In the genomic region with DNA sequence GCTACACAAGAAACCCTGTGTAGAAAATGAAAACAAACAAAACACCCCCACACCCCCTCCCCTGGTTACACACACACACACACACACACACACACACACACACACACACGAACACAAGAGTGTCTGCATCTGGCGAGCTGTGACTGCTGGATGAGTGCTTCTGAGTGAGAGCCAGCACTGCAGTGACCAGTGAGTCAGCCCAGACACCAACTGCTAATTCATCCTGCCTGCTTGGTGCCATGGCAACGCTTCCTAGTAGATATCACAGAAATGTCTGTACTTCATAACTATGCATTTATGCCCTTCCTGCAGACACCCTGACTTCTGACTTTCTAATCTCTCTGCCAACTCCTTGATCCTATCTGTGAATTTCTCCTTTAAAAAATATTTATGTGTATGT, we compare ENCODE assay signal across 11 mouse cellular contexts. TPM values are rescaled to one million over a fixed set of nuclear protein-coding genes. Genes with fewer than 3 reads are reported as not detected.
A peak's percentile ranks its signal among the peaks of the same experiment; 100 is the strongest.
DNase-seq lines count a peak whose midpoint lies in the region; TF ChIP-seq lines count a peak whose summit lies in the region.
"Had no signal": no experiment of that assay in that cellular context is flagged by ENCODE, and none has a peak within 500 bp of the region (broad histone marks: within the 10 kb centered on the region; RNA-seq: fewer than 3 reads in every experiment).

No protein-coding gene starts in this region.

- no peaks in the 10 kb centered on the region for H3K9me3 ChIP-seq in forebrain, embryonic 10.5 days
- H3K9me3 ChIP-seq: embryonic facial prominence, embryonic 10.5 days; midbrain, embryonic 10.5 days had no signal

- no peak for DNase-seq in gastrocnemius, adult 2 months
- no peak for DNase-seq in gastrocnemius, postnatal 25 days
- peak; percentile 47 for DNase-seq in lung, postnatal 10 days
- no peak for DNase-seq in lung, adult 18-20 months
- peak; percentile 66 to 67 for DNase-seq in right cerebral cortex, adult 2 months (ENCODE audit: low spot score in 2 of 2)
- no peak for DNase-seq in gastrocnemius, postnatal 4 days (ENCODE audit: low spot score in 2 of 2)
- DNase-seq in forebrain, embryonic 10.5 days (ENCODE audit: extremely low spot score, low spot score): no peak

- peak overlapping the region; percentile 68; the same call in 1 of the 2 replicates for H3K27ac ChIP-seq in gastrocnemius, adult 2 months
- peak overlapping the region; percentile 59; the same call in 1 of the 2 replicates for H3K27ac ChIP-seq in embryonic fibroblast, embryonic 13.5 days (ENCODE audit: insufficient read depth, low read length)
- no peak overlapping the region for H3K27ac ChIP-seq in forebrain, embryonic 10.5 days
- H3K27ac ChIP-seq: embryonic facial prominence, embryonic 10.5 days; midbrain, embryonic 10.5 days had no signal

- no peak for TF ChIP-seq CTCF in gastrocnemius, adult 2 months (IDR thresholded peaks at IDR 0.05)
- TF ChIP-seq CTCF in embryonic fibroblast, embryonic 13.5 days (IDR thresholded peaks at IDR 0.05; ENCODE audit: borderline replicate concordance, insufficient read depth, low read length): no peak

- H3K27me3 ChIP-seq in forebrain, embryonic 10.5 days (ENCODE audit: poor library complexity, severe bottlenecking): no peaks in the 10 kb centered on the region

- no peak overlapping the region for H3K4me3 ChIP-seq in gastrocnemius, adult 2 months
- H3K4me3 ChIP-seq in embryonic fibroblast, embryonic 13.5 days (ENCODE audit: insufficient read depth, low read length): no peak overlapping the region
- no peak overlapping the region for H3K4me3 ChIP-seq in forebrain, embryonic 10.5 days
- H3K4me3 ChIP-seq: embryonic facial prominence, embryonic 10.5 days; midbrain, embryonic 10.5 days had no signal

- peaks cover 4% of the 10 kb centered on the region; the same call in 1 of the 2 replicates for H3K36me3 ChIP-seq in forebrain, embryonic 10.5 days (replicated peaks)

- 83% methylated on average over 3 of the region's 3 CpGs for WGBS in forebrain, embryonic 10.5 days

- TF ChIP-seq POLR2A in embryonic fibroblast, embryonic 13.5 days (IDR thresholded peaks at IDR 0.05; ENCODE audit: low read depth, low read length): no peak

- intact Hi-C loops in gastrocnemius, adult 2 months (cut with DNase I): no loop called here

- peaks cover 9% of the 10 kb centered on the region for H3K4me1 ChIP-seq in embryonic fibroblast, embryonic 13.5 days (ENCODE audit: control insufficient read depth, insufficient read depth, low read length)
- H3K4me1 ChIP-seq in forebrain, embryonic 10.5 days: no peaks in the 10 kb centered on the region
- H3K4me1 ChIP-seq: embryonic facial prominence, embryonic 10.5 days; midbrain, embryonic 10.5 days had no signal

RNA-seq across cellular contexts. Expression of a gene that starts 48.3 kb away (rescaled TPM):
- under 1 TPM in 1 of 2 experiments, not detected in 1; 0.11 TPM for total RNA-seq in gastrocnemius, adult 2 months (2021)
- total RNA-seq in gastrocnemius, postnatal 25 days (2021): under 1 TPM; 0.18 to 0.78 TPM
- polyA plus RNA-seq in embryonic fibroblast, embryonic 13.5 days (2011; ENCODE audit: insufficient read length, low read depth, missing spikeins): 14.6 and 25.1 TPM in 2 replicates
- 10 to 100 TPM; 14.7 to 15.2 TPM for total RNA-seq in gastrocnemius, postnatal 4 days (2021)
- polyA plus RNA-seq in forebrain, embryonic 10.5 days (2016; fragmentation: Nextera tagmentation; extraction: Ambion mirVana): 97.9 and 99.8 TPM in 2 replicates
- total RNA-seq: gastrocnemius, adult 8-10 months had no signal

RNA-seq across cellular contexts. Expression of a gene that starts 48.3 kb away (rescaled TPM):
- total RNA-seq in gastrocnemius, adult 2 months (2021): 1 to 10 TPM; 6.7 to 7.2 TPM
- total RNA-seq in gastrocnemius, postnatal 25 days (2021): 1 to 10 TPM; 6.4 to 6.6 TPM
- polyA plus RNA-seq in embryonic fibroblast, embryonic 13.5 days (2011; ENCODE audit: insufficient read length, low read depth, missing spikeins): 27.6 and 37.1 TPM in 2 replicates
- 10 to 100 TPM; 26.1 to 27.6 TPM for total RNA-seq in gastrocnemius, postnatal 4 days (2021)
- polyA plus RNA-seq in forebrain, embryonic 10.5 days (2016; fragmentation: Nextera tagmentation; extraction: Ambion mirVana): 84.2 and 92.6 TPM in 2 replicates

Comparison
In these comparisons a context has a peak if more than half of its experiments do, and no peak if none do; other contexts are left out.
1. DNase-seq: peak in lung, postnatal 10 days (single experiment) and right cerebral cortex, adult 2 months (2 of 2); none in gastrocnemius, adult 2 months (single experiment), gastrocnemius, postnatal 25 days (single experiment), lung, adult 18-20 months (0 of 2), gastrocnemius, postnatal 4 days (0 of 2) and forebrain, embryonic 10.5 days (single experiment).
2. RNA of a gene that starts 48.3 kb away (total RNA-seq): 14.7 to 15.2 TPM in gastrocnemius, postnatal 4 days; 0.18 to 0.78 TPM in gastrocnemius, postnatal 25 days and 0.11 TPM in gastrocnemius, adult 2 months; every median in the first group is over 4 times any median in the second.